ENCODE assay signal across 7 mouse cellular contexts in genomic region chr14:55560202-55561073, GRCm38 (mm10). TPM values are rescaled to one million over a fixed set of nuclear protein-coding genes. Genes with fewer than 3 reads are reported as not detected.
A peak's percentile ranks its signal among the peaks of the same experiment; 100 is the strongest.
DNase-seq lines count a peak whose midpoint lies in the region; ATAC-seq lines count a peak whose summit lies in the region.

Gene A730061H03Rik (minus strand): TSS chr14:55560406.

- H3K27me3 ChIP-seq in embryonic facial prominence, embryonic 12.5 days, result no peaks in the 10 kb centered on the region
- H3K27me3 ChIP-seq in limb, embryonic 11.5 days (ENCODE audit: control insufficient read depth, insufficient read depth, low read length), result no peaks in the 10 kb centered on the region
- no peaks in the 10 kb centered on the region for H3K27me3 ChIP-seq in midbrain, embryonic 14.5 days (ENCODE audit: control insufficient read depth, insufficient read depth, low read length)

- peak within 1 kb of the TSS; percentile 95 for H3K27ac ChIP-seq in embryonic facial prominence, embryonic 12.5 days
- peak within 1 kb of the TSS; percentile 86 for H3K27ac ChIP-seq in limb, embryonic 11.5 days (replicated peaks; ENCODE audit: low read depth, low read length)
- H3K27ac ChIP-seq in midbrain, embryonic 14.5 days (replicated peaks; ENCODE audit: low read depth, low read length), result peak within 1 kb of the TSS; percentile 98

- peak within 1 kb of the TSS; percentile 80 for H3K9ac ChIP-seq in embryonic facial prominence, embryonic 12.5 days
- H3K9ac ChIP-seq in limb, embryonic 11.5 days (ENCODE audit: low read length), result peak within 1 kb of the TSS; percentile 62
- H3K9ac ChIP-seq in midbrain, embryonic 14.5 days (replicated peaks; ENCODE audit: low read length), result peak within 1 kb of the TSS; percentile 75

- peak; percentile 94 for ATAC-seq in embryonic facial prominence, embryonic 12.5 days (ENCODE audit: insufficient number of reproducible peaks, insufficient read depth, low FRiP score, low TSS enrichment)
- ATAC-seq in limb, embryonic 11.5 days (ENCODE audit: insufficient number of reproducible peaks, low FRiP score, low TSS enrichment, low read depth), result peak; percentile 97
- ATAC-seq in midbrain, embryonic 14.5 days (ENCODE audit: low FRiP score, low TSS enrichment), result peak; percentile 97

- peaks cover 18% of the 10 kb centered on the region for H3K4me1 ChIP-seq in embryonic facial prominence, embryonic 12.5 days
- peaks cover 4% of the 10 kb centered on the region; the same call in 1 of the 2 replicates for H3K4me1 ChIP-seq in limb, embryonic 11.5 days (ENCODE audit: control insufficient read depth, insufficient read depth, low read length)
- peaks cover 11% of the 10 kb centered on the region for H3K4me1 ChIP-seq in midbrain, embryonic 14.5 days (ENCODE audit: control insufficient read depth, insufficient read depth, low read length)

- peak within 1 kb of the TSS; percentile 70 for H3K4me2 ChIP-seq in embryonic facial prominence, embryonic 12.5 days (replicated peaks)
- peak within 1 kb of the TSS; percentile 62 for H3K4me2 ChIP-seq in limb, embryonic 11.5 days (ENCODE audit: low read depth, severe bottlenecking)
- peak within 1 kb of the TSS; percentile 89 for H3K4me2 ChIP-seq in midbrain, embryonic 14.5 days (ENCODE audit: low read length)

- DNase-seq in adrenal gland, postnatal 25 days, result peak; percentile 96
- peak; percentile 100 for DNase-seq in heart, adult 11 months
- DNase-seq in kidney, adult 18-20 months, result peak; percentile 97
- DNase-seq in limb, embryonic 11.5 days (ENCODE audit: low spot score), result peak; percentile 98
- DNase-seq in midbrain, embryonic 14.5 days, result peak; percentile 99
- DNase-seq in spleen, adult 18-20 months, result peak; percentile 96 to 97

- H3K9me3 ChIP-seq in embryonic facial prominence, embryonic 12.5 days, result no peaks in the 10 kb centered on the region
- no peaks in the 10 kb centered on the region for H3K9me3 ChIP-seq in limb, embryonic 11.5 days (ENCODE audit: control insufficient read depth, low read length)
- H3K9me3 ChIP-seq in midbrain, embryonic 14.5 days (ENCODE audit: control insufficient read depth, low read length), result no peaks in the 10 kb centered on the region

- under 1% methylated on average over 51 of the region's 51 CpGs for WGBS in embryonic facial prominence, embryonic 12.5 days
- WGBS in limb, embryonic 11.5 days, result under 1% methylated on average over 50 of the region's 51 CpGs
- WGBS in midbrain, embryonic 14.5 days, result under 1% methylated on average over 51 of the region's 51 CpGs

- peak within 1 kb of the TSS; percentile 67 for H3K4me3 ChIP-seq in embryonic facial prominence, embryonic 12.5 days
- peak within 1 kb of the TSS; percentile 55 for H3K4me3 ChIP-seq in limb, embryonic 11.5 days (ENCODE audit: low read depth, low read length)
- peak within 1 kb of the TSS; percentile 67 for H3K4me3 ChIP-seq in midbrain, embryonic 14.5 days (replicated peaks; ENCODE audit: low read depth, low read length)

- H3K36me3 ChIP-seq in embryonic facial prominence, embryonic 12.5 days, result peaks cover 23% of the 10 kb centered on the region
- H3K36me3 ChIP-seq in limb, embryonic 11.5 days (ENCODE audit: control insufficient read depth, insufficient read depth, low read length), result no peaks in the 10 kb centered on the region
- peaks cover 22% of the 10 kb centered on the region for H3K36me3 ChIP-seq in midbrain, embryonic 14.5 days (ENCODE audit: control insufficient read depth, insufficient read depth, low read length)

RNA-seq across cellular contexts. Expression of gene A730061H03Rik, which starts in this region (rescaled TPM):
- total RNA-seq in adrenal gland, postnatal 25 days (2021), result 2.6 TPM in 1 of 2 replicates, not detected in the other
- not detected in 2 replicates for polyA plus RNA-seq in embryonic facial prominence, embryonic 12.5 days (2016; fragmentation: Nextera tagmentation; extraction: Ambion mirVana)
- polyA plus RNA-seq in limb, embryonic 11.5 days (2014; fragmentation: Nextera tagmentation; extraction: Ambion mirVana), result 0.48 and 0.79 TPM in 2 replicates
- 1.7 and 2.1 TPM in 2 replicates for polyA plus RNA-seq in midbrain, embryonic 14.5 days (2014; fragmentation: Nextera tagmentation; extraction: Ambion mirVana)

Comparison
In these comparisons a context has a peak if more than half of its experiments do, and no peak if none do; other contexts are left out.
1. Peak in every context shown above with its lines: DNase-seq, ATAC-seq, H3K4me3 ChIP-seq and H3K27ac ChIP-seq.
2. Peak in ATAC-seq, H3K4me3 ChIP-seq, H3K27ac ChIP-seq, H3K9ac ChIP-seq and H3K4me2 ChIP-seq in embryonic facial prominence, embryonic 12.5 days; RNA of the gene not detected or under 1 TPM.
3. Peak in DNase-seq, ATAC-seq, H3K4me3 ChIP-seq, H3K27ac ChIP-seq, H3K9ac ChIP-seq and H3K4me2 ChIP-seq in limb, embryonic 11.5 days; RNA of the gene not detected or under 1 TPM.